Mouse (Mus musculus): Measurements from ENCODE around the gene Spock1. TPM values are rescaled to one million over a fixed set of nuclear protein-coding genes. Genes with fewer than 3 reads are reported as not detected.
"Not testable (repeated sequence)": the region's sequence is repeated elsewhere in the genome, so short reads cannot be mapped to it uniquely, and the experiment has no call there.

Spock1 gene
- polyA plus RNA-seq, 1 experiment from 2014 or later: 1.1 TPM

DNA sequence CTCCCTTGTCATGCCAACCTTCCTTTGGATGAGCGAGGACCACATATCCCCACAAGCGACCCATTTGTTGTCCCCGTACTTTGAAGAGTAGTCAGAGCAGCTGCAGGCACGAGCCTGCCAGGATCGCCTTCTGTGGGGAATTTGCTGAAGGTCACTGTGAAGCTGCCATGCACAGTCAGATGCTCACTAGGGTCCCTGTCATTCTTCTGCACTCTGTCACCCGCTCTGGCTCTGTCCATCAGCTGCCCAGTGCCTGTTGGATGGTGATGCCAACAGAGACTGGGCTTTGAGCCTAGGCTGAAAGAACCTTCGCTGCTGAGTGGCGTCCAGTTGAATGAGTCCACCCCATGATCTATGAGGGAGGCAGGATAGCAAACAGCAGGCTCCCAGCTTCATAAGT, 419.2 kb downstream of the Spock1 start:
- no peak overlapping the region for H3K27ac ChIP-seq (ENCODE audit: low read depth, low read length)
- H3K27me3 ChIP-seq (replicated peaks; ENCODE audit: control insufficient read depth, insufficient read depth, low read length): no peaks in the 10 kb centered on the region
- H3K9me3 ChIP-seq (ENCODE audit: control insufficient read depth): no peaks in the 10 kb centered on the region
- no peak overlapping the region for H3K4me3 ChIP-seq (ENCODE audit: low read depth, low read length)
- no peak overlapping the region for H3K4me2 ChIP-seq (replicated peaks; ENCODE audit: low read depth)
- TF ChIP-seq CTCF (IDR thresholded peaks at IDR 0.05; ENCODE audit: low read depth): no peak
- no peaks in the 10 kb centered on the region for H3K4me1 ChIP-seq (replicated peaks; ENCODE audit: control insufficient read depth, insufficient read depth, low read length)
- 85% methylated on average over 8 of the region's 8 CpGs for WGBS
- no peak for ATAC-seq
- no peaks in the 10 kb centered on the region for H3K36me3 ChIP-seq (ENCODE audit: control insufficient read depth, insufficient read depth)
- H3K9ac ChIP-seq (ENCODE audit: low read depth, low read length): no peak overlapping the region

DNA sequence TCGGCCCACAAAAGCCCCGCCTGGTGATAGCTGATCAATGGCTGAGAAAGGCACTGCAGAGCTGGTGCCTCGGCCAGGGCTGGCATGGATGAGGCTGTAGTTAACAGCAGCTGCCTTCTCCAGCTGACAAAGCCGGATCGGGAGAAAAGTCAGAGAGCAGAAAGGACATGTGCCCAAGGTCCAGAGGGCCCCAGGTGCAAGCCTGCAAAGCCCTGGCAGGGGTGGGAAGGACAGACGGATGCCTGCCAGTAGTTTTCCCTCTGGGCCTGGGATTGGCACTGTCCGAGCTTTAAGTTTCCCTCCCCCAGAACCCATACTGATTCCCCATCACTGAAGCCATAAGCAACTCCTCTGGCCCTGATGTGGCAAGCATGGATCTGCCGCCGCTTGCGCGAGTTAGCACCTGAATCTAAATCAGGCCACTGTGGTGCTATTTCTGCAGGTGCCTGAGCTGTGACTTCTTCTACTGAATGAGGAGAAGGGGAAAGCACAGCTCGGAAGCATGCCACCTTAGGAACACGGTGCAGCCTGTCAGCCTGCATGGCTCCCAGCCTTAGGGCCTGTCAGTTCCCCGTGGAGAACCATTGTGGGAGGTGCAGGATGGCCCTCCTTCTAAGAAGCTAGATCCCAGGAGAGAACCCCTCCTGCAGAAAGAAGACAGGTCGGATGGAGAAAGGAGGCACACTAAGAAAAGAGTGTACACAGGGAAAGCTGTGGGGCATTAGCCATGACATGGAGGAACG, 423.5 kb downstream of the Spock1 start:
- H3K4me3 ChIP-seq (ENCODE audit: low read depth, low read length): no peak overlapping the region

DNA sequence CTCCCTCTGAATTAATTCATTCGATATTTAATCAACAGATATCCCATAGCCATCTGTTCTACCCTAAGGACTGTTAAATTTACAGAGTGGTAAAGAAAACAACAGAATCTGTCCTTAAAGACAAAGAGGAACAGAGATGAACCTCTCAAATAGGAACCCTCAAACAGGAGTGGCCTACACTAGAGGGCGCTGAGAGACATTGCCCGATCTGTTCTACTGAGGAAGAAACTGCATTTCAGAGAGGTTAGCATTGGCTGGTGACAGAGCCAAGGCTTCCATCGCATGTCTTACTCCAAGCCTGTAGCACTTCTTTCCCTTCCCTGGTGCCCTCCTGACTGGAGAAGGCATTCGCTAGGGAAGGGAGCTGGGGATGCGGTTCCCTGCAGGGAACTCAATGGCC, 431.4 kb downstream of the Spock1 start:
- H3K36me3 ChIP-seq (ENCODE audit: control insufficient read depth, insufficient read depth): no peaks in the 10 kb centered on the region
- peak; percentile 71 for TF ChIP-seq CTCF (IDR thresholded peaks at IDR 0.05; ENCODE audit: low read depth)

More for the DNA sequence above, 423.5 kb downstream of the Spock1 start:
- Histone ChIP-seq H3K4me1 (replicated peaks; ENCODE audit: control insufficient read depth, insufficient read depth, low read length) (no peaks in the 10 kb centered on the region), H3K9me3 (ENCODE audit: control insufficient read depth) (no peaks in the 10 kb centered on the region), H3K36me3 (ENCODE audit: control insufficient read depth, insufficient read depth) (no peaks in the 10 kb centered on the region), H3K9ac (ENCODE audit: low read depth, low read length) (no peak overlapping the region), H3K27me3 (replicated peaks; ENCODE audit: control insufficient read depth, insufficient read depth, low read length) (no peaks in the 10 kb centered on the region), H3K4me2 (replicated peaks; ENCODE audit: low read depth) (no peak overlapping the region), H3K27ac (ENCODE audit: low read depth, low read length) (no peak overlapping the region)
- 85% methylated on average over 16 of the region's 16 CpGs for WGBS
- ATAC-seq: no peak
- TF ChIP-seq CTCF (IDR thresholded peaks at IDR 0.05; ENCODE audit: low read depth): no peak

GRCm38 (mm10) chr13:57474068-57474467, 434.1 kb downstream of the Spock1 start:
- no peaks in the 10 kb centered on the region for H3K4me1 ChIP-seq (replicated peaks; ENCODE audit: control insufficient read depth, insufficient read depth, low read length)
- no peak overlapping the region for H3K27ac ChIP-seq (ENCODE audit: low read depth, low read length)
- no peaks in the 10 kb centered on the region for H3K36me3 ChIP-seq (ENCODE audit: control insufficient read depth, insufficient read depth)
- H3K4me2 ChIP-seq (replicated peaks; ENCODE audit: low read depth): no peak overlapping the region
- no peak overlapping the region for H3K4me3 ChIP-seq (ENCODE audit: low read depth, low read length)
- H3K9ac ChIP-seq (ENCODE audit: low read depth, low read length): no peak overlapping the region
- no peak for ATAC-seq
- WGBS: 76% methylated on average over 2 of the region's 2 CpGs
- H3K27me3 ChIP-seq (replicated peaks; ENCODE audit: control insufficient read depth, insufficient read depth, low read length): no peaks in the 10 kb centered on the region
- no peaks in the 10 kb centered on the region for H3K9me3 ChIP-seq (ENCODE audit: control insufficient read depth)
- TF ChIP-seq CTCF (IDR thresholded peaks at IDR 0.05; ENCODE audit: low read depth): no peak

More for the DNA sequence above, 431.4 kb downstream of the Spock1 start:
- Histone ChIP-seq H3K27me3 (replicated peaks; ENCODE audit: control insufficient read depth, insufficient read depth, low read length) (no peaks in the 10 kb centered on the region), H3K9me3 (ENCODE audit: control insufficient read depth) (no peaks in the 10 kb centered on the region), H3K9ac (ENCODE audit: low read depth, low read length) (no peak overlapping the region), H3K4me3 (ENCODE audit: low read depth, low read length) (no peak overlapping the region), H3K4me1 (replicated peaks; ENCODE audit: control insufficient read depth, insufficient read depth, low read length) (no peaks in the 10 kb centered on the region), H3K27ac (ENCODE audit: low read depth, low read length) (no peak overlapping the region), H3K4me2 (replicated peaks; ENCODE audit: low read depth) (no peak overlapping the region)
- WGBS: 31% methylated on average over 6 of the region's 6 CpGs
- no peak for ATAC-seq

DNA sequence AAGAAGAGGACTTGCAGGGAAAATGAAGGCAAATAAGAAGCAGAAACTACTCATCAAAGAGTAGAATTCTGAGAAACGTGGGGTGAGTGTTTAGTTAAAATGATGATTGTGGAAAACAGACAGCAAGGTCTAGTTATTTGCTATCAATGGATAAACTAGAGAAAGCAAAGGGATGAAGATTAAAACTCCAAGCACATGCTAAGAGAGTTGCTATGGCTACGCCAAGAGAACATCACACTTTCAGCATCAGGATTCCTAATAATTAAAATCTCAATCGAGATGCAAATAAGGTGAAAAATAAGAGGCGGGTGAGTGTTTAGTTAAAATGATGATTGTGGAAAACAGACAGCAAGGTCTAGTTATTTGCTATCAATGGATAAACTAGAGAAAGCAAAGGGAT, 437.2 kb downstream of the Spock1 start:
- H3K9ac ChIP-seq (ENCODE audit: low read depth, low read length); H3K36me3 ChIP-seq (ENCODE audit: control insufficient read depth, insufficient read depth); H3K27ac ChIP-seq (ENCODE audit: low read depth, low read length); ATAC-seq; H3K4me2 ChIP-seq (replicated peaks; ENCODE audit: low read depth); H3K27me3 ChIP-seq (replicated peaks; ENCODE audit: control insufficient read depth, insufficient read depth, low read length); H3K4me1 ChIP-seq (replicated peaks; ENCODE audit: control insufficient read depth, insufficient read depth, low read length); H3K4me3 ChIP-seq (ENCODE audit: low read depth, low read length); H3K9me3 ChIP-seq (ENCODE audit: control insufficient read depth): not testable (repeated sequence)
- 81% methylated on average over 3 of the region's 4 CpGs for WGBS

- Histone ChIP-seq H3K4me3 (ENCODE audit: low read depth, low read length) (no peak overlapping the region), H3K9me3 (ENCODE audit: control insufficient read depth) (no peaks in the 10 kb centered on the region), H3K4me2 (replicated peaks; ENCODE audit: low read depth) (no peak overlapping the region), H3K4me1 (replicated peaks; ENCODE audit: control insufficient read depth, insufficient read depth, low read length) (no peaks in the 10 kb centered on the region), H3K27ac (ENCODE audit: low read depth, low read length) (no peak overlapping the region), H3K27me3 (replicated peaks; ENCODE audit: control insufficient read depth, insufficient read depth, low read length) (no peaks in the 10 kb centered on the region), H3K9ac (ENCODE audit: low read depth, low read length) (no peak overlapping the region), H3K36me3 (ENCODE audit: control insufficient read depth, insufficient read depth) (no peaks in the 10 kb centered on the region)
- 81% methylated on average over 8 of the region's 8 CpGs for WGBS
- ATAC-seq: no peak
- no peak for TF ChIP-seq CTCF (IDR thresholded peaks at IDR 0.05; ENCODE audit: low read depth)
These were observed 448.2 kb downstream of the Spock1 start for GRCm38 (mm10) chr13:57459978-57460377.
